ENCODE assay signal across 17 mouse cellular contexts in genomic region chr12:12034521-12034920, GRCm38 (mm10).
"Had no signal": no experiment of that assay in that cellular context is flagged by ENCODE, and none has a peak within 500 bp of the region (broad histone marks: within the 10 kb centered on the region; RNA-seq: fewer than 3 reads in every experiment).

No protein-coding gene starts in this region.

- H3K4me1 ChIP-seq: liver, embryonic 12.5 days; lung, embryonic 15.5 days; megakaryocyte, embryonic 14.5 days; midbrain, embryonic 13.5 days; midbrain, embryonic 15.5 days; neural tube, embryonic 12.5 days had no signal

- H3K27ac ChIP-seq: liver, embryonic 12.5 days; liver, embryonic 14.5 days; lung, embryonic 15.5 days; macrophage; midbrain, embryonic 13.5 days; midbrain, embryonic 15.5 days; neural tube, embryonic 12.5 days had no signal

- H3K9ac ChIP-seq: liver, embryonic 12.5 days; liver, embryonic 14.5 days; lung, embryonic 15.5 days; midbrain, embryonic 13.5 days; midbrain, embryonic 15.5 days; neural tube, embryonic 12.5 days had no signal

- H3K9me3 ChIP-seq: liver, embryonic 12.5 days; lung, embryonic 15.5 days; megakaryocyte, embryonic 14.5 days; midbrain, embryonic 13.5 days; midbrain, embryonic 15.5 days; neural tube, embryonic 12.5 days had no signal

- H3K4me3 ChIP-seq: liver, embryonic 12.5 days; lung, embryonic 15.5 days; megakaryocyte, embryonic 14.5 days; midbrain, embryonic 13.5 days; midbrain, embryonic 15.5 days; neural tube, embryonic 12.5 days had no signal

- H3K4me2 ChIP-seq: liver, embryonic 12.5 days; lung, embryonic 15.5 days; midbrain, embryonic 11.5 days; midbrain, embryonic 13.5 days; midbrain, embryonic 15.5 days; neural tube, embryonic 12.5 days had no signal

- H3K36me3 ChIP-seq: liver, embryonic 12.5 days; lung, embryonic 15.5 days; midbrain, embryonic 13.5 days; midbrain, embryonic 15.5 days; neural tube, embryonic 12.5 days had no signal

- ATAC-seq: liver, embryonic 12.5 days; lung, postnatal 0 days; midbrain, embryonic 13.5 days; midbrain, embryonic 15.5 days had no signal

- H3K27me3 ChIP-seq: liver, embryonic 12.5 days; lung, embryonic 15.5 days; megakaryocyte, embryonic 14.5 days; midbrain, embryonic 13.5 days; midbrain, embryonic 15.5 days; neural tube, embryonic 12.5 days had no signal

- DNase-seq: lung, adult 2 months; lung, postnatal 14 days; lung, postnatal 36 days; right cerebral cortex, postnatal 14 days; thymus, adult 18-20 months; thymus, postnatal 14 days; thymus, postnatal 36 days had no signal
